Mouse (Mus musculus): ENCODE results near the gene Git2. TPM values are rescaled to one million over a fixed set of nuclear protein-coding genes. Genes with fewer than 3 reads are reported as not detected.

Git2 gene
- total RNA-seq, 2 experiments from 2014 or later = 32.0 to 46.1 TPM

Small RNA genes within 50 kb of the gene (microRNA-seq; reads per million reads assigned to microRNA genes)
- 0.76 reads per million for gene Mir7028

Other genes starting within 250 kb of the Git2 start
- 10 to 100 TPM in 1 of 2 experiments, 1 to 10 TPM in 1; 10.0 to 12.6 TPM for gene Fam222a, start 207.5 kb downstream of the Git2 start, total RNA-seq (2021)
- 1 to 10 TPM; 1.5 to 2.6 TPM for gene Trpv4, start 117.1 kb downstream of the Git2 start, total RNA-seq (2021)
- gene Gltp, start 84.5 kb downstream of the Git2 start, total RNA-seq (2021) = 10 to 100 TPM; 24.3 to 32.4 TPM
- 10 to 100 TPM in 1 of 2 experiments, 1 to 10 TPM in 1; 8.6 to 15.5 TPM for gene Tchp, start 67.8 kb downstream of the Git2 start, total RNA-seq (2021)
- gene Ankrd13a, start 840 bp downstream of the Git2 start, total RNA-seq (2021) = 10 to 100 TPM; 34.7 to 35.4 TPM
- gene 1500011B03Rik, start 48.0 kb upstream of the Git2 start, total RNA-seq (2021) = 100 to 1,000 TPM; 169 to 176 TPM
- gene 4930519G04Rik, start 78.1 kb upstream of the Git2 start, total RNA-seq (2021) = not detected
- 1 to 10 TPM in 1 of 2 experiments, under 1 TPM in 1; 1.00 to 1.0 TPM for gene Gm9936, start 83.2 kb upstream of the Git2 start, total RNA-seq (2021)
- gene Oasl2, start 121.4 kb upstream of the Git2 start, total RNA-seq (2021) = 1 to 10 TPM; 1.2 to 3.3 TPM
- gene Oasl1, start 147.7 kb upstream of the Git2 start, total RNA-seq (2021) = not detected
- 100 to 1,000 TPM; 203 to 243 TPM for gene 2210016L21Rik, start 166.6 kb upstream of the Git2 start, total RNA-seq (2021)
- not detected for gene Hnf1a, start 195.6 kb upstream of the Git2 start, total RNA-seq (2021)
- 10 to 100 TPM; 87.1 to 96.8 TPM for gene Sppl3, start 235.6 kb upstream of the Git2 start, total RNA-seq (2021)